Mouse (Mus musculus) cerebellum, adult 2 months (tissue): ENCODE results near the gene Aspscr1.

Experiments used
- CTCF ChIP-seq: fragments of 200-500 bp; IDR thresholded peaks from 2 replicates; pipeline ENCODE4 v1.5.1; 2011; ENCODE audit warnings: low read depth, mild to moderate bottlenecking, control low read depth, low read length, moderate library complexity, borderline replicate concordance; ENCODE audit not compliant: insufficient read depth
- POLR2A ChIP-seq: fragments of 200-500 bp; IDR thresholded peaks from 2 replicates; pipeline ENCODE4 v1.6.1; 2011; ENCODE audit warnings: low read length, control low read depth, borderline replicate concordance; ENCODE audit not compliant: insufficient read depth

GRCm38 (mm10) chr11:120663714-120664113 lies 9.1 kb upstream of the Aspscr1 start:
- no peak for TF ChIP-seq CTCF
- TF ChIP-seq POLR2A: no peak
